Mouse (Mus musculus) liver, embryonic 12.5 days (tissue): ENCODE measurements around the gene Lasp1. TPM values are rescaled to one million over a fixed set of nuclear protein-coding genes. Genes with fewer than 3 reads are reported as not detected.
"Not testable (repeated sequence)": the region's sequence is repeated elsewhere in the genome, so short reads cannot be mapped to it uniquely, and the experiment has no call there.

Experiments
- ATAC-seq: fragments of 200-750 bp; cut with Nextera tagmentation; 2 replicates; pipeline ENCODE4 v1.8.0; 2017; ENCODE audit warnings: moderate number of reproducible peaks, mild to moderate bottlenecking, moderate library complexity
- H3K27ac ChIP-seq: fragments of 300-500 bp; sonication (generic); 2 replicates; pipeline ENCODE4 v1.5.1; 2016; ENCODE audit warnings: mild to moderate bottlenecking
- H3K27me3 ChIP-seq: fragments of 300-500 bp; sonication (generic); replicated peaks from 2 replicates; pipeline ENCODE4 v1.6.1; 2016; ENCODE audit warnings: mild to moderate bottlenecking, moderate library complexity
- H3K36me3 ChIP-seq: fragments of 300-500 bp; sonication (generic); 2 replicates; pipeline ENCODE4 v1.6.1; 2016; ENCODE audit warnings: mild to moderate bottlenecking, moderate library complexity
- H3K4me1 ChIP-seq: fragments of 300-500 bp; sonication (generic); 2 replicates; pipeline ENCODE4 v1.6.1; 2016
- H3K4me2 ChIP-seq: fragments of 300-500 bp; sonication (generic); 2 replicates; pipeline ENCODE4 v1.6.1; 2016; ENCODE audit warnings: mild to moderate bottlenecking, moderate library complexity
- H3K4me3 ChIP-seq: fragments of 300-500 bp; sonication (generic); 2 replicates; pipeline ENCODE4 v1.5.1; 2016; ENCODE audit warnings: mild to moderate bottlenecking, moderate library complexity
- H3K9ac ChIP-seq: fragments of 300-500 bp; sonication (generic); 2 replicates; pipeline ENCODE4 v1.6.1; 2016; ENCODE audit warnings: mild to moderate bottlenecking, moderate library complexity
- H3K9me3 ChIP-seq: fragments of 300-500 bp; sonication (generic); replicated peaks from 2 replicates; pipeline ENCODE4 v1.6.1; 2016; ENCODE audit warnings: mild to moderate bottlenecking, moderate library complexity
- WGBS: fragments of 180-500 bp; shearing (Covaris S2); methylation state at CpG from one replicate; pipeline ENCODE4 v1.1.7; 2016; ENCODE audit not compliant: insufficient replicate concordance; 5-methylcytosine and 5-hydroxymethylcytosine counted together
- polyA plus RNA-seq: library from polyadenylated mRNA; unstranded; fragments of >200 nt; fragmentation: Nextera tagmentation; extraction: Ambion mirVana; gene quantifications from 2 replicates; pipeline ENCODE4 v1.2.1, GENCODE M21; 2016

The Lasp1 gene
- polyA plus RNA-seq, 1 experiment from 2014 or later, result 37.6 TPM

DNA sequence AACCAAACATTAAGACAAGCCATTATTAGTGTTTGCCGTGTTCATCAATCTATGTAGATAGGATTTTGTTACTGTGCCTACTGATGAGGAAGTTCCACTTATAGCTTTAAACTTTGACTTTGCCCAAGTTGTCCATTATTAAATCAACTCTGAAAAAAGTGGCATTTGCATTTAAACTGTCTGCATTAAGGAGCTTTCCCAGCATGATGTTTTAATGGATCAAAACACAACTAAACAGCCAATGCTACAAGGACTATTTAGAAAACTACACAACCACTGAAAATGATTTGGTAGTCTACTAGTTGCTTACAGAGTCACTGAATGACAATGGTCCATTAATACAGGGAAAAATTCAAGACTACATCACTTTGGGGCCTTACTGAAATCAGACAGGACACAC lies 19.9 kb upstream of the Lasp1 start:
- Histone ChIP-seq H3K36me3 (peaks cover 65% of the 10 kb centered on the region), H3K4me3 (peak overlapping the region; percentile 33), H3K4me2 (peak overlapping the region; percentile 43)

DNA sequence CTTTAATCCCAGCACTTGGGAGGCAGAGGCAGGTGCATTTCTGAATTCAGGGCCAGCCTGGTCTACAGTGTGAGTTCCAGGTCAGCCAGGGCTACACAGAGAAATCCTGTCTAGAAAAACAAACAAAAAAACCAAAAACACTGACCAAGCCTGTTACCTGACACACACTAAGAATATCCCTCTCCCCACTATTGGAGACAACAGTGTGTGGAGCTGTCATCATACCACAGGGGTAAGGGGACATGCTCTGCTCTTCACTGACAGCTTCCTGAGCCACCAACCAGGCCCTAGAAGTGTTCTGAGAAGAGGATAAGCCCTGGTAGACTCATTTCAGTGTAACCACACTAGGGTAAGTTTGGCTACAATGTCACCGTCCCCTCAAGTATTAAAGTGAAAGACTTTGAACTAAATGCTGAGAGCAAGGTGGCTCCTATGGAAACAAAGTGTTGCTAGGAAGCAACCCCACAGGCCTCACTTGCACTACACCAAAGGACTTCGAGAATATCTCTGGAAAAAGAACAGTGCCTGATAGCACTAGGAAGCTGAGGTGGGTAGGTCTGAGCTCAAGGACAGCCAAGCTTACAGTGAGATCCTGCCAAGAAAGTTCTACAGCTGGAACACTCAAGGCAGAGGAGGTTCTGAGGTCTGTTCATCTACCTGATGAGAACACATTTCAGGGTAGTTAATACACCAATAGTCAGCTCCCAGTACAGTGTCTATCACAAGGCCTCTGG lies 18.7 kb upstream of the Lasp1 start:
- 37% methylated on average over 2 of the region's 2 CpGs for WGBS
- H3K27ac ChIP-seq, result peak overlapping the region; percentile 88
- peaks cover 47% of the 10 kb centered on the region for H3K4me1 ChIP-seq

More for the DNA sequence above, 19.9 kb upstream of the Lasp1 start:
- 79% methylated on average over 1 of the region's 1 CpGs for WGBS
- Histone ChIP-seq H3K27me3 (no peaks in the 10 kb centered on the region), H3K9ac (peak overlapping the region; percentile 30; the same call in 1 of the 2 replicates), H3K9me3 (no peaks in the 10 kb centered on the region), H3K27ac (peak overlapping the region; percentile 71), H3K4me1 (peaks cover 47% of the 10 kb centered on the region)
- no peak for ATAC-seq

DNA sequence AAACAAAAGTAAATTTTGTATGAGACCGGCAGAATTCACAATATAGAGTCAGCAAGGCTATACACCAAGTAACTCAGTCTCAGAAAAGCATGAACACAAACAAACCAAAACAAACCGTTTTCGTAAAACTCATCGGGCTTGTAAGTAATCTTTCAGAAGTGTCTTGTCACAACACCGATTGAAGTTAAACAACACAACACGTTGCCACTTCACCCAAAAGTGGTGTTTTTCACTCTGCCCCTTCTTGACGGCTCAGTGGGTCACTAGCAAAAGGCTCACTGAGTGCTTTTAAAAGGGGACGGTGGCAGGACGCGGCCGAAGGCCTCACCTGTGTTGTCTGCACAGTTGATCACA lies 17.3 kb upstream of the Lasp1 start:
- under 1% methylated on average over 11 of the region's 11 CpGs for WGBS
- ATAC-seq, result no peak
- Histone ChIP-seq H3K27me3 (no peaks in the 10 kb centered on the region), H3K9ac (peak overlapping the region; percentile 91), H3K9me3 (no peaks in the 10 kb centered on the region), H3K27ac (peak overlapping the region; percentile 88), H3K4me3 (peak overlapping the region; percentile 80), H3K36me3 (peaks cover 54% of the 10 kb centered on the region), H3K4me2 (peak overlapping the region; percentile 74), H3K4me1 (peaks cover 36% of the 10 kb centered on the region)

More for the DNA sequence above, 18.7 kb upstream of the Lasp1 start:
- no peak for ATAC-seq
- Histone ChIP-seq H3K9ac (peak overlapping the region; percentile 91), H3K36me3 (peaks cover 67% of the 10 kb centered on the region), H3K27me3 (no peaks in the 10 kb centered on the region), H3K4me3 (peak overlapping the region; percentile 80), H3K9me3 (no peaks in the 10 kb centered on the region), H3K4me2 (peak overlapping the region; percentile 74)

DNA sequence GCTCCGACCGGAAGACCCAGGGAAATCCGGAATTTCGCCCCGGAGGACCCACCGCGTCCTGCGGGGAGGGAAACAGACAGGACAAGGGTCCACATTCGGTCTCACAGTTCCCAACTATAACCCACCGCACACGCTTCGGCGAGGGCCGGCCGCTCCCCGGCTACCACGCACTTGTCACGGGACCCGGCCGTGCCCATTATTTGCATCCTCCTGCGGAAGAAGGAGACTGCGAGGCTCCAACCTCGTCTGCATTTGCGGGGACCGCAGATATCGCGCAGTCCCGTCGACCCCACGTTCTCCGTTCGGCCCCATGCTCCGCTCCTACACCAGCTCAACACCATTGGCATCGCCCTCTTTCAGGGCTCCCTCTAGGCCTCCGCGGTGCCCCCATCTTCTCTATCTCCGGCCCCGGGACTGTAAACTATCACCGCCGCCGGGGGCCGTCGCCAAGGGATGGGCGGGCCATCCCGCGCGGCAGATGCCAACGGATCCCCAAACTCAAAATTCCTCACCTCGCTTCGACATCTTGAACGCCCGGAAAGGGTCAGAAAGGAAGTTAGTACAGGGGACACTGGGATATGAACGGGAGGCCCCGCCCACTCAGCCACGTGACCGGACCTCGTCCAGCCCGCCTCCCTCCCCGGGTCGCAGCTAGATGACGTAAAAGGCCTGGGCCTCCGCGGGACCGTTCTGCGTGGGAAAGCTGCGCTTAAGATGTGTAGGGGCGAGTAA lies 16.8 kb upstream of the Lasp1 start, which contains the start of gene Rpl23:
Gene Rpl23 (minus strand): TSS at position 606 of the 732 bp plus-strand sequence.
- H3K9me3 ChIP-seq, result no peaks in the 10 kb centered on the region
- under 1% methylated on average over 67 of the region's 67 CpGs for WGBS
- H3K27me3 ChIP-seq, result no peaks in the 10 kb centered on the region; the same call in 1 of the 2 replicates
- peak within 1 kb of the TSS; percentile 74 for H3K4me2 ChIP-seq
- peak; percentile 90 for ATAC-seq
- peak within 1 kb of the TSS; percentile 88 for H3K27ac ChIP-seq
- H3K9ac ChIP-seq, result peak within 1 kb of the TSS; percentile 91
- peaks cover 49% of the 10 kb centered on the region for H3K36me3 ChIP-seq
- peaks cover 36% of the 10 kb centered on the region for H3K4me1 ChIP-seq
- peak within 1 kb of the TSS; percentile 80 for H3K4me3 ChIP-seq

DNA sequence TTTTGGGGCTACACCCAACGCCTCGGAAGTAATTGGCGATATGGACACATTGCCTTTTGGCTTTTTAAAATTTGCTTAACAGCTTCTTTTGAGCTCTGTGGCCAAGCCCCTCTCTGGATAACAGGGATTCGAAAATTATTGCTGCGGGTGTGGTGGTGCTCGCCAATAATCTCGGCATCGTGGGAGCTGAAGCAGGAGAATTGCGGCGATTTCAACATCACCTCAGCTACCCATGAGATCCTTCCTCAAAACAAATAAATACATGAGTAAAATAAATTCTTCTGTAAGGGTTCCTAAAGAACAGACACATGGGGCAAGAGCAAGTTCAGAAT lies 16.3 kb upstream of the Lasp1 start:
- H3K9me3 ChIP-seq, result no peaks in the 10 kb centered on the region
- peaks cover 43% of the 10 kb centered on the region for H3K36me3 ChIP-seq
- peak overlapping the region; percentile 74 for H3K4me2 ChIP-seq
- H3K4me1 ChIP-seq, result peaks cover 36% of the 10 kb centered on the region
- peak overlapping the region; percentile 64 for H3K9ac ChIP-seq
- under 1% methylated on average over 10 of the region's 10 CpGs for WGBS
- H3K27me3 ChIP-seq, result no peaks in the 10 kb centered on the region; the same call in 1 of the 2 replicates
- no peak; the same call in 1 of the 2 replicates for ATAC-seq
- H3K27ac ChIP-seq, result peak overlapping the region; percentile 88
- H3K4me3 ChIP-seq, result peak overlapping the region; percentile 80

DNA sequence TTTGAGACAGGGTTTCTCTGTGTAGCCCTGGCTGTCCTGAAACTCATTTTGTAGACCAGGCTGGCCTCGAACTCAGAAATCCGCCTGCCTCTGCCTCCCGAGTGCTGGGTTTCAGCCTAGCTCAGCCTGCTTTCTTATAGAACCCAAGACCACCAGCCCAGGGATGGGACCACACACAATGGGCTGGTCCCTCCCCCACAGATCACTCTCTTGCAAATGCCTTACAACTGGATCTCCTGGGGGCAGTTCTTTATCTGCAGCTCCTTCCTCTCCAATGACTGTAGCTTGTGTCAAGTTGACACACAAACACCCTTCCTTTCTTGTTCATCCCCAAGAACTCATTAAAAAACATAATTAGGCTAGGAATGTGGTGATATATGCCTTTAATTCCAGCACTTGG lies 10.8 kb upstream of the Lasp1 start:
- no peak overlapping the region for H3K9ac ChIP-seq
- H3K4me3 ChIP-seq, result no peak overlapping the region
- H3K27ac ChIP-seq, result no peak overlapping the region
- H3K4me2 ChIP-seq, result no peak overlapping the region
- no peak for ATAC-seq
- 75% methylated on average over 3 of the region's 3 CpGs for WGBS
- 0 out of 2 replicates have a peak, but pooled peaks cover 3% of the 10 kb centered on the region for H3K36me3 ChIP-seq
- no peaks in the 10 kb centered on the region; the same call in 1 of the 2 replicates for H3K27me3 ChIP-seq
- H3K4me1 ChIP-seq, result peaks cover 6% of the 10 kb centered on the region
- H3K9me3 ChIP-seq, result no peaks in the 10 kb centered on the region

DNA sequence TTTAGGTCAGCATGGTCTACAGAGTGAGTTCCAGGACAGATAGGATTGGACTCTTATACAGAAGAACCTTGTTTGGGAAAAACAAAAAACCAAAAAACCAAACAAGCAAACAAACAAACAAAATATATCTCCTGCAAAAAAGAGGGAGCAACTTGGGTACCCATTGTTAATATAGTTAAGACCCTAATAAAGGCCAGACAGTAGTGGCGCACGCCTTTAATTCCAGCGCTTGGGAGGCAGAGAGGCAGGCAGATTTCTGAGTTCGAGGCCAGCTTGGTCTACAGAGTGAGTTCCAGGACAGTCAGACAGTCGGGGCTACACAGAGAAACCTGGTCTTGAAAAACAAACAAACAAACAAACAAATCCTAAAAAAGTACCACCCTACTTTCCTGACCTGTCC lies 9.1 kb upstream of the Lasp1 start:
- no peak for ATAC-seq
- 67% methylated on average over 5 of the region's 5 CpGs for WGBS
- no peaks in the 10 kb centered on the region for H3K9me3 ChIP-seq

DNA sequence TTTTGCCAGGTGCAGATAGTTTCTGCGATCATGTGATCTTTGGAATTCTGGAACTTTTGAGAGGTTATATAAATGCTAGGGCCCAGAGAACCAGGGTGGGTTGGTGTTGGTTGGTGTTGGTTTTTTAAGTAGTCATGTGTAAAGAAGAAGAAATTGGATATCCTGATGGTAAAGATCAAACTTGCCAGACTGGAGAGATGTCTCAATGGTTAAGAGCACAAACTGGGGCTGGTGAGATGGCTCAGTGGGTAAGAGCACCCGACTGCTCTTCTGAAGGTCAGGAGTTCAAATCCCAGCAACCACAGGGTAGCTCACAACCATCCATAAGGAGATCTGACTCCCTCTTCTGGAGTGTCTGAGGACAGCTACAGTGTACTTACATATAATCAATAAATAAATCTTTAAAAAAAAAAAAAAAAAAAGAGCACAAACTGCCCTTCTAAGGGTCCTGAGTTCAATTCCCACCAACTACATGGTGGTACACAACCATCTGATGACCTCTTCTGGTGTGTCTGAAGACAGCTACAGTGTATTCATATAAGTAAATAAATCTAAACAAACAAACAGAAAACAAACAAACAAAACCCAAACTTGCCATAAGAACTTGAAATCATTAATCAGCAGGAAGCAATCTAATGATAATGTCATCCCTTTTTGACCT lies 7.9 kb upstream of the Lasp1 start:
- 64% methylated on average over 2 of the region's 2 CpGs for WGBS

More for the DNA sequence above, 9.1 kb upstream of the Lasp1 start:
- no peak overlapping the region for H3K9ac ChIP-seq
- no peaks in the 10 kb centered on the region; the same call in 1 of the 2 replicates for H3K27me3 ChIP-seq
- no peak overlapping the region for H3K27ac ChIP-seq
- no peaks in the 10 kb centered on the region for H3K36me3 ChIP-seq
- H3K4me1 ChIP-seq, result no peaks in the 10 kb centered on the region
- no peak overlapping the region for H3K4me2 ChIP-seq
- H3K4me3 ChIP-seq, result no peak overlapping the region

DNA sequence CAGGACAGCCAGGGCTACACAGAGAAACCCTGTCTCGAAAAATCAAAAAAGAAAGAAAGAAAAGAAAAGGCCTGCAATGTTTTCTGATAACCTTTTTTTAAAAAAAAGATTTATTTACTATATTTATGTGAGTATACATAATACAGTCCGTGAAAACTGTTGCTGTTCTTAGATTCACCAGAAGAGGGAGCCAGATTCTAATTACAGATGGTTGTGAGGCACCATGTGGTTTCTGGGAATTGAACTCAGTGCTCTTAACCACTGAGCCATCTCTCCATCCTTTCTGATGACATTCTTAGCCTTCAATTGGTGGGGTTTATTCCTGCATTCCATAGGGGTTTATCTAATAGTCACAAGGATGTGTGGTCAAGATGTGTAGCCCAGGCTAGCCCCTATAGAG lies 5.6 kb upstream of the Lasp1 start:
- 3% methylated on average over 2 of the region's 2 CpGs for WGBS
- Histone ChIP-seq H3K9me3 (no peaks in the 10 kb centered on the region), H3K27me3 (no peaks in the 10 kb centered on the region), H3K9ac (no peak overlapping the region), H3K4me2 (no peak overlapping the region), H3K4me1 (peaks cover 16% of the 10 kb centered on the region), H3K36me3 (no peaks in the 10 kb centered on the region), H3K4me3 (no peak overlapping the region), H3K27ac (no peak overlapping the region)
- ATAC-seq, result no peak

More for the DNA sequence above, 7.9 kb upstream of the Lasp1 start:
- not testable (repeated sequence) for H3K27me3 ChIP-seq, H3K4me3 ChIP-seq, H3K4me2 ChIP-seq, H3K27ac ChIP-seq, H3K36me3 ChIP-seq, H3K9ac ChIP-seq, H3K4me1 ChIP-seq, H3K9me3 ChIP-seq, ATAC-seq

DNA sequence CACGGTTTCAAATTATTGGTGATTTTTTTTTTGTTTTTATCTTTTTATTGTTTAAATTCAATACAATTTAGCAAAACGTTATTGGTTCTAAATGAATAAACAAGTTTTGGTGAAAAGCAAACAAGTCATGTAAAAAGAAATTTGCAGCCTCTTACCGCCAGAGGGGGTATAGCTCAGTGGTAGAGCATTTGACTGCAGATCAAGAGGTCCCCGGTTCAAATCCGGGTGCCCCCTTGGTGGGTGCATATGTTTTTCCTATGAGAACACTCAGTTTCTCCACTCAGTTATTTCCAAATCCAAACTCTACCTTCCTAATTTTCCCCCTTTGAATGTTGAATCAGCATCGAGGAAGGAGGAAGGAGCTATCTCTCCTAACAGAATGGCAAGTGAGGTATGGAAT lies 1.9 kb upstream of the Lasp1 start:
- WGBS, result 3% methylated on average over 6 of the region's 6 CpGs
- no peak overlapping the region for H3K4me3 ChIP-seq

DNA sequence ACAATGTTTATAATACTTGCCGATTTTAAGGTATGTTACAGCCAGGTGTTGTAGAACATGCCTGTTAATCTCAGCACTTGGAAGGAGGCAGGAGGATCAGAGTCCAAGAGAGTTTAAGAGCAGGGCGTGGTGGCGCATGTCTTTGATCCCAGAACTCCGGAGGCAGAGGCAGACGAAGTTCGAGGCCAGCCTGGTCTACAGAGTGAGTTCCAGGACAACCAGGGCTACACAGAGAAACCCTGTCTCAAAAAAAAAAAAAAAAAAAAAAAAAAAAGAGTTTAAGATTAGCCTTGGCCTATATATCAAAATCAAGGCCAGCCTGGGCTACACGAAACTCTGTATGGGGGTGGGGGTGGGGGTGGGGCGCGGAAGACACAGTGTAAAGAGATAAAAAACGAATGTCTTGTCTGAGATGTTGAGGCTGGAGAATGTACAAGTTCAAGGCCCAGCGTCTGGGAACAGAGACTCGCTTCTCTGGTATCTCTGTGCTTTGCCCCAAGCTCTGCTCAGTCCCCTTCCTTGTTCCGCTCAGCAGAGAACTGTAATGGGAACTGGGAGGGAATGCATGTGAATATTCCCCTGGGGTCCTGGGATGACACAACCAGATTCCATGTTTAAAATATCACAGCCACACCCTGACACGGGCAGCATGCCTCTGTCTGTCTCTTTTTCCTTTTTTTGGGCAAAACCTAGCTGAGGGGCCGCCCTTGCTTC lies 1.3 kb upstream of the Lasp1 start:
- Histone ChIP-seq H3K4me3 (no peak overlapping the region), H3K36me3 (no peaks in the 10 kb centered on the region), H3K4me2 (peak overlapping the region; percentile 98), H3K9me3 (no peaks in the 10 kb centered on the region), H3K27me3 (no peaks in the 10 kb centered on the region), H3K27ac (no peak overlapping the region), H3K9ac (no peak overlapping the region), H3K4me1 (peaks cover 58% of the 10 kb centered on the region)
- ATAC-seq, result no peak
- WGBS, result 46% methylated on average over 15 of the region's 15 CpGs

More for the DNA sequence above, 1.9 kb upstream of the Lasp1 start:
- Histone ChIP-seq H3K36me3 (no peaks in the 10 kb centered on the region), H3K4me2 (no peak overlapping the region; the same call in 1 of the 2 replicates), H3K4me1 (peaks cover 52% of the 10 kb centered on the region), H3K27me3 (no peaks in the 10 kb centered on the region), H3K9me3 (no peaks in the 10 kb centered on the region), H3K27ac (no peak overlapping the region), H3K9ac (no peak overlapping the region)
- ATAC-seq, result no peak
